Mouse (Mus musculus) T-helper 2 cell (primary cell): ENCODE data around the gene Nme1.

Source experiments
- in situ Hi-C: fragments of 300-600 bp; cut with MboI, MseI; formaldehyde crosslinking; loops from one replicate; pipeline ENCODE4 v1.15.1; 2025; ENCODE audit warnings: high pct_unique_total_duplicates

The Nme1 gene

GRCm38 (mm10) chr11:93968005-93968847 lies at the start of gene Nme1, which contains the start of gene Gm20390:
Nme1 (minus strand) TSS chr11:93968521.
Gm20390 (minus strand) TSS chr11:93968293.
- in situ Hi-C loops = loop anchor here (5.0 kb wide), 1 partner anchor 81 kb away; the partner anchor contains the start of genes Mbtd1 and Utp18

- in situ Hi-C loops = no loop called here
Observed at GRCm38 (mm10) chr11:94003346-94003745, 35.0 kb upstream of the Nme1 start.

GRCm38 (mm10) chr11:93999276-93999675 lies 31.0 kb upstream of the Nme1 start:
- in situ Hi-C loops = no loop called here

GRCm38 (mm10) chr11:93997141-93997775 lies 28.9 kb upstream of the Nme1 start:
- in situ Hi-C loops = no loop called here

- in situ Hi-C loops = no loop called here
Observed at GRCm38 (mm10) chr11:93996306-93997140, 28.2 kb upstream of the Nme1 start.

GRCm38 (mm10) chr11:93995720-93996305 lies 27.5 kb upstream of the Nme1 start, which contains the start of gene Spag9:
Spag9 (plus strand) TSS chr11:93996091.
- in situ Hi-C loops = no loop called here

GRCm38 (mm10) chr11:93995111-93995719 lies 26.9 kb upstream of the Nme1 start:
- in situ Hi-C loops = no loop called here

GRCm38 (mm10) chr11:93994531-93994930 lies 26.2 kb upstream of the Nme1 start:
- in situ Hi-C loops = no loop called here

GRCm38 (mm10) chr11:93988328-93989062 lies 20.2 kb upstream of the Nme1 start:
- in situ Hi-C loops = no loop called here

GRCm38 (mm10) chr11:93987625-93988327 lies 19.5 kb upstream of the Nme1 start:
- in situ Hi-C loops = no loop called here

- in situ Hi-C loops = no loop called here
Observed at GRCm38 (mm10) chr11:93987026-93987425, 18.7 kb upstream of the Nme1 start.

- in situ Hi-C loops = no loop called here
Observed at GRCm38 (mm10) chr11:93986298-93986697, 18.0 kb upstream of the Nme1 start.

GRCm38 (mm10) chr11:93985265-93985664 lies 16.9 kb upstream of the Nme1 start:
- in situ Hi-C loops = no loop called here

- in situ Hi-C loops = no loop called here
Observed at GRCm38 (mm10) chr11:93984619-93985018, 16.3 kb upstream of the Nme1 start.

- in situ Hi-C loops = no loop called here
Observed at GRCm38 (mm10) chr11:93979502-93980049, 11.3 kb upstream of the Nme1 start.

GRCm38 (mm10) chr11:93972951-93973350 lies 4.6 kb upstream of the Nme1 start:
- in situ Hi-C loops = loop anchor here (5.0 kb wide), 1 partner anchor 109 kb away; no protein-coding TSS in a partner anchor

- in situ Hi-C loops = loop anchor here (5.0 kb wide), 2 partner anchors 82 to 113 kb away; partner anchors contain the start of genes Mbtd1 and Utp18
Observed at GRCm38 (mm10) chr11:93969799-93970198, 1.5 kb upstream of the Nme1 start.

GRCm38 (mm10) chr11:93969171-93969570 lies 850 bp upstream of the Nme1 start:
- in situ Hi-C loops = loop anchor here (5.0 kb wide), 1 partner anchor 82 kb away; the partner anchor contains the start of genes Mbtd1 and Utp18

- in situ Hi-C loops = loop anchor here (5.0 kb wide), 1 partner anchor 81 kb away; the partner anchor contains the start of genes Mbtd1 and Utp18
Observed at GRCm38 (mm10) chr11:93968848-93969128, 467 bp upstream of the Nme1 start.
